Mouse (Mus musculus) urinary bladder, postnatal 4 days (tissue): ENCODE measurements around the gene Tmppe.
"Not testable (repeated sequence)": the region's sequence is repeated elsewhere in the genome, so short reads cannot be mapped to it uniquely, and the experiment has no call there.

Experiments used
- DNase-seq, 2 experiments: peaks; one replicate each; pipeline ENCODE4 v3.0.0; 2021 to 2022; ENCODE audit warnings: low spot score in 2 of 2

Gene Tmppe

DNA sequence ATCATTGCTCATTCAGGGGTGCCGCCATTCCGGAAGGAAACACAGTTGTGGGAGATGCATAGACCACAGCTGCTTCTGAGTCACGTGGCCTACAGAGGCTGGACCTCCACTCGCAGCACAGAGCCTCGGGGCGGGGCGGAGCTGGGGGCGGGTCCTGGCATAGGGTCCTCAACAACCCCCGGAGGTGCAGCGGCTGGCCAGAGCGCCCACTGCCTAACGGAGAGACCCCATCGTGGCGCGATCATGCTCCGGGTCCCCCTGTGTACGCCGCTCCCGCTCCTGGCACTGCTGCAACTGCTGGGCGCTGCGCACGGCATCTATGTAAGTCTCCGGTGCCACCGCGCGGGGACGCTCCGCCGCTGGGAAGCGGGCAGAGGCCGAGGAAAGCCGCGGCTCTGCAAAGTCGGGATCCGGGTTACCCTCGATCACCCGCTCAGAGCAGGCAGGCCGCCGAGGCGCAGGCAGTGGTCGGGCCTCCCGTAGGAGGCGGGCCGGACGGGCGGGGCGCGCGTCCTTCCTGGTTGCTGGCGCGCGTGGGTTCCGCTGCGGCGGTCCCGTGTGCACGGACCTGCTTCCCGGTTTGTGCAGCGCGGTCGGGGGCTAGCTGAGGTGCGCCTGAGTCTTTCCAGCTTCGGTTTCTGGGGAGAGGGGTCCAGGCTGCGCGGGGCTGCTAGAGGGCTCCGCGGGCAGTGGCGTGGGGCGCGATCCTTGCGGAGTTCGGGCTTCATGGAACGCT lies at the start of gene Tmppe, which contains the start of gene Glb1:
Gene Tmppe (plus strand): TSS at position 157 of the 736 bp plus-strand sequence.
Gene Glb1 (plus strand): TSS at position 128 of the 736 bp plus-strand sequence.
- DNase-seq, result peak; percentile 80 to 86

DNA sequence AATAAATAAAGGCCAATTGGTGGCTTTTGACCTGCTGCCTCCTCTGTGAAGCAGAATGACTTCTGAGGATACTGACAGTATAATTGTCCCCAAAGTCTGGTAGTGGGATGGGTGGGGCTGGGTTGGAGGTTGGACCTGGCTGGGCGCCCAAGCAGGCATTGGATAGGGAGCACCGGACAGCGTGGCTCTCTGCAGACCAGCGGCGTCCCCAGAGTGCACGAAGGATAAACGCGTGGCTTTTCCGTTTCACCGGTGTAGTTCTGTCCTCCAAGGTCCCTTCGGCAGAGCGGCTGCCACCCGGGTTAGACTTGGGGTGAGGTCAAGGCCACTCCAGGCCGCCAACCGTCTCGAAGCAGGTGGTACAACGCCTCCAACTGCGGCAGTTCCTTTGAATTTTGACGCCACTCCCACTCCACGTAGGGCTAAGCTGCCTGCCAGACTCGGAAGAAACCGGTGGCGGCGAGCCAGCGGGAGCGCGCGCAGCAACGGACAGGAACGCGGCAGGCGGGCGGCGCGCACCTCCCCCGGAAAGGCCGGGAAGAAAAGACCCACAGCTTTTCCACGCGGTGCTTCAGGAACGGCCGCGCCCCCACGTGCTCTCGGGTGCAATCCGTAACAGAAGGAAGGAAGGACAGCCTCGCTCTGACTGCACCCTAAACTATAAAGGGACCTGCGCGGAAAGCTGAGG lies 33.0 kb upstream of the Tmppe start:
- DNase-seq, result peak; percentile 76 to 83

DNA sequence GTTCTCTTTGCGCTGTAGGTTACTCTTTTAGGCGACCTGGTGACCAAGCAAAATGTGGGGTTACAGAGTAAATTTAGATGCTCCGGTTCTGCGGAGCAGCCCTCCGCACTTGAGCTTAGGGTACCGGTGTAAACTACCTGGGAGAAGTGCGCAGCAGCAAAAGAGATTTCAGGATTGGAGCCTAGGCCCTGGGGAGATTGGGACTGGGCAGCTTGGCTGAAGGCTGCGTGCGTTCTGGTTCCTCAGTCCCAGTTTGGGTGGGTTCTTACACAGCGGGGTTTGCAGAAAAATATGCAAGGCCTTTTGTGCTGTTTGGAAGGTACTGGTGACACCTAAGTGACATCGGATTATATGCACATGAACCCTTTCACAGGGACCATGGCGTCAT lies 32.4 kb upstream of the Tmppe start:
- no peak for DNase-seq

DNA sequence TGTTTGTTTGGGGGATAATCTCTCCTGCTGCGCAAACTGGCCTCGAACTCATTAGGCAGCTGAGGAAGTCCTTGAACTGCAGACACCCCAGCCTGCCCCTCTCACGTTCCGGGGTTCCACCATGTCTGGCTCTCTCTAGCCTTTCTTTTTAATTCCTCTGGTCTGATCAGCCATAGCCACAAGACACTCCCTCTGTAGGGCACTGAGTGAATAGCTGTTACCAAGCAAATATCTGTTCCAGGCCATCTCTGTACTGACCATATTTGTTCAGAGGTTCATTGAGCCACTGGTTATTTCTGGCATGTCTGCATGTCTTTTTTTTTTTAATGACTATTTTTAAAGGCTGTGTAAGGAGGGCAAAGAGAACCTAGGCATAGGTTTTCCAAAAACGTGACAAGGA lies 31.5 kb upstream of the Tmppe start:
- DNase-seq, result not testable (repeated sequence)

DNA sequence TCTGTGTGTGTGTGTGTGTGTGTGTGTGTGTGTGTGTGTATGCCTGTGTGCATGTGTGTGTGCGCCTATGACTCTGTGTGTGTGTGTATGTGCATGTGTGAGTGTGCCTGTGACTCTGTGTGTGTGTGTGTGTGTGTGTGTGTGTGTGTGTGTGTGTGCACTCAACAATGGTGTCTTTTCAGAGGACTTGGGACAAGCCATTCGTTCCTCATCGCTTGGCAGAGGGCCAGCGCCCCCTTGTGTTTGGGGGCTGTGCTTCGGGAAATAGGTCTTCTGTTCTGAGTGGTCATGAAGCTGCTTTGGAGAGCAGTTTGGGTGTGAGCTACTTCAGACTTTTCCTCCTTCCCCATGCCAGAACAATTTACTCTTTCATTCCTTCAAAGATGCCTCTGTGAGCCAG lies 29.2 kb upstream of the Tmppe start:
- not testable (repeated sequence) for DNase-seq

DNA sequence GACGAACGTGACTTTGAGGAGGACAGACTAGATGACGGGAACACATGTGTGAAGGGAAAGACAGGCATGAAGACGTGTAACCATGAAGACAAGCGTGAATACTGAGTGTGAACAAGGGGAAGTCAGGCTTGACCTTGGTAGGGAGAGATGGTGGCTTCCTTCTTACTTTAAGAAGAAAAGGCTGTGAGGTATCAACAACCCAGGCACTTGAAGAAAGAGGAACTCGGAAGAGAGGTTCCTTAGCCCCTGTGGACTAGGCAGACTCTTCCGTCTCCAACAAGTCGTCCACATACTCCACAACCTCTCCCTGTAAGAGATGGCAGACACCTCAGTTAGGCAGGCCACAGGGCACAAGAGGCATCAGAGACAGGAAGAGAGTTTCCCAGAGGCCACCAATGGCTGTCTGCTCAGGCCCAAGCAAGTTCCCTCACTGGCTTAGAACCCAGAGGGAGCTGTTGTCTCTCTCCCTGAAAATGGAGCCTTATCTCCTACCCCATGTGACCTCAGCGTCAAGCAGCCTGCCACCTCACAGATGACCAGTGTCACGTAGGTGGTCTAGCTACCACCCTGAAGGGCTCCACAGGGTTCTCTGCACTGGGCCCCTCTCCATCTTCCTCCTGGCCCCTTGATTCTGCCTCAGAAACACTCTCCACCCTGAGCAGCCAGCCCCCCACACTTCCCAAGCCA lies 25.5 kb upstream of the Tmppe start:
- DNase-seq, result no peak

DNA sequence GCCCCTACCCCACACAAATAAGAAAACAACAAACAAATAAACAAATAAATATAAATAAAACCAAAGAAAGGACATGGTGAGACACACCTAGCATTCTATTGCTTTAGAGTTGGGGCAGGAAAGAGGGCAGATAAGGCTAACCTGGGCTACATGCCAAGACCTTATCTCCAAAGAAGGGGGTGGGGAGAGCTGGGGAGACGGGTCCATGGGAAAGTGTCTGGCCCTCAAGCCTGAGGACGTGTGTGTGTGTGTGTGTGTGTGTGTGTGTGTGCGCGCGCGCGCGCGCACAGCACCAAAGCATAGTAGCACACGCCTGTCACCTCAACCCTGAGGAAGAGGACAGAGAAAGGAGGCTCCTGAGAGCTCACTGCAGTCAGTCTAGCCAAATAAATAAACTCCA lies 23.7 kb upstream of the Tmppe start:
- no peak for DNase-seq

DNA sequence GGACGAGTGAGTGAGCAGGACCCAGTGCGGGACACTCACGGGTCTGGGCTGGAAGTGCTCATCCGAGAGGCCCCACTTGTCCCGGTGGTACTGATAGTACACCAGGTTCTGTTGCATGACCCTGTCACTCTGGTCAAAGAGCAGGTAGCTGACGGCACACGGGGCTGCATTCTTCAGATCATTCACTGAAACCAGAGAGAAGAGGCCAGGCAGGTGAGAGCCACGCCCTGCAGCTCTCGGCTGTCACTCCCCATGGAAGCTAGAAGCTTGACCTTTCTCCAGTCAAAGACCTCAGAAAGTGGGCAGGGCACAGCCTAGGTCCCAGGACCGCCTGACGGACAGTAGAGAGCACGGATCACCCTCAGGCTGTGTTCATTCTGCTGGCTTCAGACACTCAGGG lies 21.0 kb upstream of the Tmppe start:
- DNase-seq, result no peak

DNA sequence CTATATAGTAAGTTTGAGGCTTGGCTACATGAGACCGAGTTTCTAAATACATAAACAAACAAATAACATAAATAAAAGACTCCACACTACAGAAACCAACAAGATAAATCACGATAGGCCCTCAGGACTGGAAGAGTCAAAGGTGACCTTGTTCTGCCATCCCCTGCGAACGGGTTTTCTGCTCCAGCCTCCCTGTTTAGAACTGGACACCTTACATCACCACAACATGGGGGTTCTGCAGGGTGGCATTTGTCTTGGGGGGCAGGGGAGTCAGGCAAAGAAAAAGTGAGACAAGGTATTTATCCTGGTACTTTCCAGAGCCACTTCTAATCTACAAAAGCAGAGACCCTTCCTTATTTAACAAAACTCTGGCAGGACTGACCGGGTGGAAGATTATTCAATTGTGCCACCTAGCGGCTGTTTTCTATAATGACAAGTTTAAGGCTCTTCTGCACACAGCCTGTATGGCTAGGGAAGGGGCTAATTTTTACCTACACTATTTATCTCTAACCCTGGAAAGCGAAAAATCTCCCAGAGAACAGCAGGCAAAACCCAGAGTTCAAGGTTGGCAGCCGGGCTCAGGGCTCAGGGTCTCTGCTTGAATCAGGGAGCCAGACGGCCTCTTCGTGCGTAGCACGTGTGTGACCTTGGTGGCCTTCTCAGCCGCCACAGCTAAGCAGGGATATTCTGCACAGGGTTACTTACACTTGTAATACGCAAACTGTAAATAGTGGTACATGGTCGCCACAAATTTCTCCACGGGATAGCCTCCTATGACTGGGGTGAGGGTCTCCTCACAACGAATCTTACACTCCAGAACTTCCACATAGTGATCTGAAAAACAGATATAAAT lies 19.8 kb upstream of the Tmppe start:
- DNase-seq, result peak in 1 of 2 experiments; percentile 55

DNA sequence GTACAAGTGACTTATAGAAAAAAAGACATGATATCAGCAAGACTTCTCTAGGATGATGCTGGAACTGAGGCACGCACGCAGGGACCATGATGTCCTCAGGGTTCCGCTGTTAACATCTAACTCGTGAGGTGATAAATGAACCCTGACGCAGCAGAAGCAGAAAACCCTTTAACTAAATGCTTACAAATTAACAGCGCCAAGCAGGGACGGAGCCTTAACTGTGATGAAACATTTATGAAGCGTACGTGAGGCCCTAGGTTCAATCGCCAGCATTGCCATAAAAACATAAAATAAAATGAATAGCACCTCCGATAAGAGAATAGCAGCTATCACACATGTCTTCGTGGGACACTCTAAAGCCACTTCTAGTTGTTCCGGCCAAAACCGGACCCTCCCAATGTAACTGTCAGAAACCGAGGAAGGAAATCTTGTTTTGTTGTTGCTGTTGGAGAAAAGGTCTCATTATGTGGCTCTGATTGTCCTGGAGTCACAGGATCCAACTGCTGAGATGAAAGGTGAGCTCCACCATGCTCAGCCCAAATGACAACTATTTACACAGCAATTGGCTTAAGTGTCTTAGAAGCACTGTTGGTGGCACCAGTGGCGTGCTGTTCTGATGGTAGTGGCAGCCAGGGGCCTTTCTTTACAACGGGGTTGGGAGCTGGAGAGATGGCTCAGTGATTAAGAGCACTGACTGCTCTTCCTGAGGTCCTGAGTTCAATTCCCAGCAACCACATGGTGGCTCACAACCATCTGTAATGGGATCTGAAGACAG lies 17.8 kb upstream of the Tmppe start:
- no peak for DNase-seq

DNA sequence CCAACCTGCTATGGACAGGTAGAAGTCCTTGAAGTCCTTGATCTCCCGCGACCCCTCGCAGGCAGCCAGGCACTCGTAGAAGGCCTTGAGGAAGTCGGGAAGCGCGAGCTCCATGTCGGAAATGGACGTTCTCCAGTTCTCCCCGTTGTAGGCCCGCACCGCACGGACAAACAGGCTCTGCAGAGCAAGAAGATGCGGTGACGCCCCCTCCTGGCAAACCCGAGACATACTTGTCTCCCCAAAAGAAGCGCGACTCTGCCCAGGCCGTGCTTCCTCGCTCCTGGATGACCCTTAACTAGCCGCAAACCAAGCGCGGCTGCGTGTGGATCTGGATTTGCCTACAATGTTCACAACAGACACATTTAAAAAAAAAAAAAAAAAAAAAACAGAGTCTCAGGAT lies 16.2 kb upstream of the Tmppe start:
- no peak for DNase-seq

DNA sequence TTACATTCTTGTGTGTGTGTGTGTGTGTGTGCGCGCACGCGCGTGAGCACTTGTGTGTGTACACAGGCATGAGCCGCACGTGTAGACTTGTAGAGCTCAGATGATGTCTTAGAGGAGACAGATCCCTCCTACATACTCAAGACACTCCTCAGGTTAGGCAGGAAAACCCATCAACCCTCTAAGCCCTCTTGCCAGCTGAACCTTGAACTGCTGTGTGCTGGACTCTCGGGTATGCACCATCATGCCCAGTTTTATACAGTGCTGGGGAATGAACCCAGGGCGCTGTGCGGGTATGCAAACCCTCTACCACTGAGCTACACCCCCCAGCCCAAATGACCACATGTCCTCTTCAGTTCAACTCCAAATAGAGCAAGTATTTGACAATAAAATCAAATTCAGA lies 15.7 kb upstream of the Tmppe start:
- no peak for DNase-seq

DNA sequence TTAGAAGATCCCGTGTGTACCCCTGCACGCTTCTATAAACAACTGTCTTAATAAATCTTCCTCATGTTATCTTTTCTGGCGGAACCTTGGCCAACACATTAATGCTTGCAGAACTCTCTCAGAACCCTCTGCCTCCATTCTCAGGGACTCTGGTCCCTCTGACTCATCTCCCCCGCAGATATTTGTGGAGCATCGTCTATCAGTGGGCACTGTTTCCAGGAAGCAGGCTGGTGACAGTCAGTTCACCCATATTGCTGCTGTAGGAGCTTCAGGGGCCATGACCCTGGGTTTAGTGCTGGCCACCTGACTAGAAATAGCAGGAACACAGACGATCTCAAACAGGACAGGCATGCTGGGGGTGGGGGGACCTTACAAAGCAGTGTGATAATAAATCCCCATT lies 13.8 kb upstream of the Tmppe start:
- DNase-seq, result no peak

DNA sequence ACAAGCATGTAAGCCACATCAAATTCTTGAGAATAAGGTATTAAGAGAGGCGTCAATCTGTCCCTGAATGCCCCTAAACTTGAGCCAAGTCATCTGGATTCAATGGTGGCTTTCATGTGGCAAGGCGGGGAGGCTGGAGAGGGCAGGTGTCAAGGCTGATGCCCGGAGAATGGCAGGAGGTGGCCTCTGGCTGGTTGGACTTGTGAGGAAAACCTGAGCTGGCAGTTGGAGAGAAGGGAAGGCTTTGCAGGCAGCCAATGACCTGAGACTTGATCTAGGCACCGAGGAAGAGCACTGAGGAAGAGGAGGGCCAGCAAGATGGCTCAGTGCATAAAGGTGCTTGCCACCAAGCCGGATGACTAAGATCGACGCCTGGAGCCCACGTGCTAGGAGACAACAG lies 12.6 kb upstream of the Tmppe start:
- no peak for DNase-seq

DNA sequence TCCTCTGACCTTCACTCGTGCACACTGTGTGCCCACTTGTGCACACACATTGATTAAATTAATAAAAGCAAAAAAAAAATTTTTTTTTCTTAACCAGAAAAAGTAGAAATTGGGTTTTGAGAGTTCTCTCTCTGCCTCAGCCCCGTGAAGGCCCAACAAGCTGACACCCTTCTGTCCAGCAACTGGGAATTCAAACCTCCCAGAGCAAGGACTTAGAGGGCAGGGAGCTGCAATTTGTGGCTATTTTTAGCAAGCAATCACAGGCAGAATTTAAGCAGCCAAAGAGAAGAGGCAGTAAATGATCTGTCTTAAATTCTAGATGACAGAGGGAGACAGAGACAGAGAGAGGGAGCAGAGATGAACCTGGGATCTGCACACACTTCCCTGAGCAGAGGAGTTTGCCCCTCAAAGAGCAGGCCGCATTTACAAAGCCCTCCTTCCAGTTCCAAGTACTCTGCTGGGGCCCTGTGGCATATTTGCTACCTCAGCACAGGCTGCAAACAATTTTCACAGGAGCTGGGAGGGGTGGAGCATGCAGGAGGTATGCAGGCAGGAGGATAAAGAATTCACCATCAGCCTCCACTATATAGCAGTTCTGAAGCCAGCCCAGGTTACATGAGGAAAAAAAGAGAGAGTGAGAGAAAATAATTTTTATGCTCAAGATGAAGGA lies 12.1 kb upstream of the Tmppe start:
- DNase-seq, result no peak

DNA sequence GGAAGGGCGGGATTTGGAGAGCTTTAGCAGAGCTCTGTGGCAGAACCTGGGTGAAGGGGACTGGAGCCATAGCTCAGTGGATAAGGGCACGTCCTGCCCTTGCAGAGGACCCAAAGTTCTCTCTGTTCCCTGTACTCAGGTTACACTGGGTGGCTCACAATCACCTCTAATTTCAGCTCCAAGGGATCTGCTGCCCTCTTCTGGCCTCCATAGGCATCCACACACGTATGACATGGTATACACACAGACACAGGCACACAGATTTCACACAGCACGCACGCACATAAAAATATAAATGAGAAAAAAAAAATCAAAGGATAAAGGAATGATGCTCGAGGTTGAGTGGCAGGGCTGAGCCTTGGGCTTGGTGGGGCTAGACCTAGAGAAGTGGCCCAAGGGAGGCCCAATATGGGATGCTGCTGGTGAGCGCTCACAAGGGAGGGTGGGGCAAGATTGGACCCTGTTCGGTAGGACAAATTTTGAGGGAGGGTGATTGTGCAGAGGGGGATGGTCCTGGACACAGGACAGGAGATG lies 11.5 kb upstream of the Tmppe start:
- DNase-seq, result no peak

DNA sequence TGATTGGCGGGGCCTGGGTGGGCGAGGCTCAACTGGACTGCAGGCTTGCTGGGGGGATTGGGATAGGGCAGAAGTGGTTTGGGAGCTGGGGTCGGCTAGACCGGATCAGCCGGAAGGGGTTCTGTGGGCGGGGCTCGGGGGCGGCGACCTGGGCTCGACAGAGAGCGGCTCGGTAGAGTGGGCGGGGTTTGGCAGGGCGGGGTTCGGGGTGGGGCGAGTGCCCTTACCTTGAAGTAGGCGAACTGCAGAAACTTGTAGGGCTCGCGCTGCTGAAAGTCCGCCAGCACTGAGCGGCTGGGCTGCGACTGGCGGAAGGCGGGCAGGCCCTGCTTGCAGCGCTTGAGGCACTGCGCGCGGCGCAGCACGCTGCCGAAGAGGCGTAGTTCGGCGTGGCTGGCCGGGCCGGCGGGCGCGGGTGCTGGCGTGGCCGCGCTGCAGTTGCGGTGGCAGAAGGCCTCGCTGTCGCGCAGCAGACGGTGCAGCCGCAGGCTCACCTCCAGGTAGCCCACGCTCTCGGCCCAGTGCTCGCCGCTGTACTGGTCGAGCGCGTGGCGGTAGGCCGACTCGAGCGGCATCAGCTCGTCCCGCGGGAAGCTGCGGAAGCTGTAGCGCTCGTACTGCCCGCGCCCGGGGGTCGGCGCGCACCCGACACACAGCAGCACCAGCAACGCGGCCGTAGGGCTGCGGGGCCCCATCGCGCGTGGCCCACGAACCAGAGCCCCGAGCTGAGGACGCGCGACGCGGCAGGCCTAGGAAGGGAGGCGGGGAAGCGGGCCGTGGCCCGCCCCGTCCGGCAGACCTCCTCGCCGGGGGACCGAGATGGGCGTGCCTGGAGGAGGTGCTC lies 10.8 kb upstream of the Tmppe start, which contains the start of gene Crtap:
Gene Crtap (minus strand): TSS at position 771 of the 844 bp plus-strand sequence.
- DNase-seq, result peak; percentile 67 to 72

DNA sequence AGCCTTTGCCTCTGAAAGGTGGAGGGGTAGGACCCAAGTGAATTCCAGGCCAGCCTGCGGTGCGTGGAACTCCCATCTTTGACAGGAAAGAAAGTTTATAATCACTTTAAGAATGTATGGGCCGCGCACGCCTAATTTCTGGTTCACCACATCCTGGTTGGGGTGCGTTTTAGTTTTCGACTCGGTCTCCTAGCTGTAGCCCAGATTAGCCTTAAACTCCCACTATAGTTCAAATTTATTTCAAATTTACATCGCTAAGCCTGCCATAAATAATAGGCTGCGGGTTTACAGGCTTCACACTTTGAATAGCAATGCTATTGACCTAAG lies 10.2 kb upstream of the Tmppe start:
- DNase-seq, result no peak

DNA sequence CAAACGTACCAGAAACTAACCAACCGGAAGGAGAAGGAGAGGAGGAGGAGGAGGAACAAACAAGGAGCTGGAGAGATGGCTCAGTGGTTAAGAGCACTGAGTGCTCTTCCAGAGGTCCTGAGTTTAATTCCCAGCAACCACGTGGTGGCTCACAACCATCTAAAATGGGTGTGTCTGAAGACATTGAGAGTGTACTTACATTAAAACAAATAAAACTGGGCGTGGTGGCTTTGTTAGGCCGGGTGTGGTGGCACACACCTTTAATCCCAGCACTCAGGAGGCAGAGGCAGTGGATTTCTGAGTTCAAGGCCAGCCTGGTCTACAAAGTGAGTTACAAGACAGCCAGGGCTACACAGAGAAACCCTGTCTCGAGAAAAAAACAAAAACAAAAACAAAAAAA lies 6.8 kb upstream of the Tmppe start:
- DNase-seq, result not testable (repeated sequence)
